Mouse (Mus musculus) lung, adult 18-20 months (tissue): ENCODE data around the gene Eif2d.

Experiments used
- DNase-seq, 2 experiments: peaks; one replicate each; pipeline ENCODE4 v3.0.0; 2022; ENCODE audit warnings: mixed read lengths in 2 of 2

Eif2d gene

DNA sequence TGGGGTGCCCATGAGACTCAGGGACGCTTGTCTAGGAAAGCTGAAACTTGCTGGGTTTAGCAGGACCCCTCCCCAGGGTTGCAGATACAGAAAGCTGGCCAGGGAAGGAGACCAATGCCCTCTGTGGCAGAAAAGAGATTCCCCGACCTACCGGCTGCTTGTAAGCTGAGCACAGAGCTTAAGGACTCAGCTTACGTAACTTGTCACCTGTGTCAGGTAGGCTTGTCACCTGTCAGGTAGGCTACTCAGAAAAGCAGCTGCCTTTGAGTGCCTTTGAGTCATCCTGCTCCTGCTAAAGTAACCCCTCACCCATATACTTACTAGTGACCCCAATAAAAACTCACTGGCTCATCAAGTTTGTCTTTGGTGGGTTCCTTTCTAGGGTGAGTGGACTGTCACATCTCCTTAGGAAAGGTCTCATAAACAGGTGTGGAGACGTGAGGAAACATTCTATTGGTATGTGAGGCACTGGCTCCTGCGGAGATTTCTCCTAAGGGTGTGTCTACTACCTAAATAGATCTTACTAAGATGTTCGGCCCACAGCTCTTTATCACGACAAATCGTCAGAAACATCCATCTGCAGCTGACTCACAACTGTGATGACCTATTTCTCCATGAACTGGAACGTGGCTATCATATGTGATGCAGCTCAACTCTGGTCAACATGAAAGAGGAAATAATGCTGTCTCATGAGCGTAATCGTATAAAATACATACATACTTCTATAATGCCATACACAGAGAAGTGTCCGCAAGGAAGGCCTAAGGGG lies 69.0 kb downstream of the Eif2d start:
- peak in 1 of 2 experiments; percentile 43 for DNase-seq

DNA sequence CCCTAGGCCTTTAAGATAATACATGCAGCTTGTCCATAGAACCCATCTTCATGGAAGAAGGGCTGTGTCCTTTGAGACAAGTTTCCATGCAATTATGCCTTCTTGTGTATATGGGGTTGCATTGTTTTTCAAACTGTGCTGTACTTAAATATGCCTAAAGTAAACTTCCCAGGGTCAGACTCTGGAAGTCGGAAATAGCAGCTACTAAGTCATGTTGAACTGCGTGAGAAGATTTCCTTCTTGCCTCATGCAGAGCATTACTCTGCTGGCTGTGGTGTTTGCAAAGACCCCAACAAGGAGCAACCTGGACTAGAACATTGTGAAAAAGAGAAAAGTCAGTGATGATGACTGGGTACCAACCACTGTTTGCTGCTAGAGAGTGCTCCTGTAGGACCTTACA lies 70.4 kb downstream of the Eif2d start:
- no peak for DNase-seq

DNA sequence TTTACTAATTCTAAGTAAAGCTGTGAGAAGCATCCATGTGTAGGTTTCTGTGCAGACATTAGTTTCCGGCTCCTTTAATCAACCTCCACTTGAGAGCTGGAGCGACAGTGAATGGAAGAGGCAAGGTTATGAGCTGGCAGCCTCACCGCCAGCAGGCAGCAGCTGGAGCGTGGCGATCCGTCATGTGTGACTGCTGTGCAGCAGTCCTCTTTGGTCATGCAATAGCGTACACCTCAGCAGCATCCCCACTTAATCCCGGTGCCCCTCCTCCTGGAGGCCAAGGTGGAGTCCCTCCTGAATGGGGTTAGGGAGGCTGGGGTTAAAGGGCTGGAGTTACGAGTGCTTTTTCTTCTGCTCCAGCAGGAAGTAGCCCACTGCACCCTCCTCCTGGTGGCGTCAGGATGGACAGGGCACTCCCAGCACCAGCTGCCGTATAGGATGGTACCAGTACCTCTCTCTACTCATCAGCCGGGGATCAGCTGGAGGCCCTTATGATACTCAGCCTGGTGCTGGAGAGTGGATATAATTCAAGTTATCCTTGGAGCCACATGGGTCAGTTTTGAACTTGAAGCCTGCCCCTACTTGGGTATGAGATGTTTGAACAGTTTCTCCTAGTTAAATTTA lies 72.0 kb downstream of the Eif2d start:
- no peak for DNase-seq

DNA sequence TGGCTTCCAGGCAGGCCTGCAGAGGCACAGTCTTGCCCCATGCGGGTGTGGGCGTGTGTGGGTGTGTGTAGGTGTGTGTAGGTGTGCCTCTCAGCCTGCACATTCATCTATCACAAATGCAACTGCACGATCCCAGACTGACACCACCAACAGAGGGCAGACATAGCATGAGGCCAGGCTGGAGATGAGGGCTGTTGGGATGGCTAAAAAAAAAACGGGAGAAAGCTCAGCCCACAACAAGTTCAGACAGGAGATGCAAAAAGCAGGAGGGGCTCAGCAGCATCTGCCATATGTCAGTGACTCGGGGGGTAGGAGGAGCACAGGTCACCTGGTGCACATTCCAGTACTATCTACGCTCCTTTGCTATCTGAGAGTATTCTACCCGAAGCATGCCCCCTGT lies 75.2 kb downstream of the Eif2d start:
- DNase-seq = no peak

DNA sequence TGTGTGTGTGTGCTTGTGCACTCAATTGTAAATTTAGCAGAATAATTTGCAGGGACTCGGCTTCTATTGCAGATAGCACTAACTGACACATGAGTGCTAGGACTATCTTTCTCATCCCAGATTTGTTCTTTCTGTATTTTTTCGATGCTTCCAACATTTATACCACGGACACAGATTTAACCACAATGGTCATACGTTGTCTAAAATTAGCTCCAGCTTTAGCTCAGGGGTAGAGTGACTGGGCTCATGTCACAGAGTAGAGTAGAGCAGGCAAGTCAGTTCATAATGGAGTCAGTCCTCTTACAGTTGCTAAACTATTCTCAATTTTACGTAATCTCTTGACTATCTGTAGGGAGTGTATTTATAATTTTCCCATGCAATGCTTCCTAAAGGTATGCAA lies 75.7 kb downstream of the Eif2d start:
- no peak for DNase-seq

DNA sequence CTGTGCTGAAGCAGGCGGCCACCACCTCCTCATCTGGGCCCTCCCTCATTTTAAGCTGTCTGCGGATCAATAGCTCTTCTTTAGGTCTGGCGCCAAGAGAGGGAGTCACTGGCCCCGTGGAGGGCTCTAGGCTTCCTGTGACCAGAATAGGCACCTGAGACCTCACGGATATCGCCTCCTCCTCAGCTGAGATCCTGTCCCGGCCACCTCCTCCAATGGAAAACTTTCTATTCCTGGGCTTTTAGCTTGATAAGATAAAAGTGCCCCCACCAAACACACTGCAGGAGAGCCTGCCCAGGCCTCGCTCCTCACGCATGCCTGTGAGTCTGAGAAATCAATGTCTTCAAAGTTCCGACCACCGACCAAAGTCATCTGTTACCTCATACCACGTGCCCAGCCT lies 80.5 kb downstream of the Eif2d start:
- DNase-seq = no peak

DNA sequence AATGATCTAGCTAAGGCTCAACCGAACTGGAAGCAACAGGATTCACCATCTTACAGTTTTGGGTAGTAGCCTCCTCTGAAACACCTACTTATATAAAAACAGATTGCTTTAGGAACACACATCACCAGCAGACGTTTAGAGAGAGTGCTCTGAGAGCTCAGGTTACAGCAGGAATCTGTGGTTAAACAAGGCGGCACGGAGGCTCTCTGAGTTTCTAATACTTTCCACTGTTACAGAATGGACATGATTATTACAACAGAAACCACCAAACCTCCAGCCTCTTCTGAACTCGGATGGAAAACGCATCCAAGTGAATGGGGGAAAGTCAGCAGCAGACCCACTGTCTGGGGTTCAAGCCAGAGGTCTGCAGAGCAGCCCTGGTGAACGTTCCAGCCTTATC lies 83.1 kb downstream of the Eif2d start:
- DNase-seq = no peak
